Mouse (Mus musculus): Measurements from ENCODE around the gene Rps18. TPM values are rescaled to one million over a fixed set of nuclear protein-coding genes. Genes with fewer than 3 reads are reported as not detected.
"Not testable (repeated sequence)": the region's sequence is repeated elsewhere in the genome, so short reads cannot be mapped to it uniquely, and the experiment has no call there.

The Rps18 gene
- total and polyA plus RNA-seq, 2 experiments from 2014 or later, result 876 to 1,357 TPM

DNA sequence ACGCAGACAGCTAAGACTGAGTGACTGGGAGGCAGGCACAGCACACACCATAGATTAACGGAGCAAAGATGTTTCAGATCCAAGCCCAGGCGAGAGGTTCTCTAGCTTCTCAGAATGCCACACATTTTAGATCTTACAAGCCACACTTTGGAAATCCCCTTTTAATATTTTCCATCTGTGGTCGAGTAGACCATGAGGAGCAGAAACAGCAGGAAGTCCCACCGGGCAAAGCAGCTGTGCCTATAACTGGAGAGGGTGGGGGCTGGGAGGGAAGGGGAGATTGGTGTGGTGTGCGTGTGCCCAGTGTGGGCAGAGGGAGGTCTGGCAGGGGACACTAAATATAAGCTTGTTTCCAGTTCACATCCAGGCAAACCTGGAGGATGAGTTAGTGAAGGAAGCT lies 1.7 kb upstream of the Rps18 start:
- H3K36me3 ChIP-seq (ENCODE audit: insufficient read depth), result peaks cover 60% of the 10 kb centered on the region
- WGBS, result 89% methylated on average over 6 of the region's 6 CpGs
- no peak for TF ChIP-seq CTCF (IDR thresholded peaks at IDR 0.05; ENCODE audit: low read depth)
- no peak for ATAC-seq
- H3K9me3 ChIP-seq (ENCODE audit: low read length), result no peaks in the 10 kb centered on the region
- no peak overlapping the region for H3K27ac ChIP-seq (ENCODE audit: low read depth, low read length)
- no peak overlapping the region for H3K4me2 ChIP-seq (ENCODE audit: low read depth)
- H3K4me1 ChIP-seq (ENCODE audit: insufficient read depth), result peaks cover 8% of the 10 kb centered on the region; the same call in 1 of the 2 replicates
- no peak for DNase-seq
- H3K4me3 ChIP-seq (ENCODE audit: low read depth, low read length), result no peak overlapping the region
- H3K27me3 ChIP-seq (ENCODE audit: insufficient read depth, low read length), result no peaks in the 10 kb centered on the region
- no peak overlapping the region for H3K9ac ChIP-seq

- H3K9me3 ChIP-seq (ENCODE audit: low read length), result no peaks in the 10 kb centered on the region
- H3K27me3 ChIP-seq (ENCODE audit: insufficient read depth, low read length), result no peaks in the 10 kb centered on the region
- WGBS, result 8% methylated on average over 10 of the region's 10 CpGs
- H3K9ac ChIP-seq, result peak overlapping the region; percentile 73
- ATAC-seq (no peak), DNase-seq (no peak)
- H3K4me2 ChIP-seq (ENCODE audit: low read depth), result peak overlapping the region; percentile 54
- peak overlapping the region; percentile 88 for H3K27ac ChIP-seq (ENCODE audit: low read depth, low read length)
- H3K36me3 ChIP-seq (ENCODE audit: insufficient read depth), result peaks cover 53% of the 10 kb centered on the region
- TF ChIP-seq CTCF (IDR thresholded peaks at IDR 0.05; ENCODE audit: low read depth), result no peak
- H3K4me1 ChIP-seq (ENCODE audit: insufficient read depth), result peaks cover 8% of the 10 kb centered on the region; the same call in 1 of the 2 replicates
- H3K4me3 ChIP-seq (ENCODE audit: low read depth, low read length), result peak overlapping the region; percentile 55
Observed at GRCm38 (mm10) chr17:33956336-33956735, 535 bp upstream of the Rps18 start.

DNA sequence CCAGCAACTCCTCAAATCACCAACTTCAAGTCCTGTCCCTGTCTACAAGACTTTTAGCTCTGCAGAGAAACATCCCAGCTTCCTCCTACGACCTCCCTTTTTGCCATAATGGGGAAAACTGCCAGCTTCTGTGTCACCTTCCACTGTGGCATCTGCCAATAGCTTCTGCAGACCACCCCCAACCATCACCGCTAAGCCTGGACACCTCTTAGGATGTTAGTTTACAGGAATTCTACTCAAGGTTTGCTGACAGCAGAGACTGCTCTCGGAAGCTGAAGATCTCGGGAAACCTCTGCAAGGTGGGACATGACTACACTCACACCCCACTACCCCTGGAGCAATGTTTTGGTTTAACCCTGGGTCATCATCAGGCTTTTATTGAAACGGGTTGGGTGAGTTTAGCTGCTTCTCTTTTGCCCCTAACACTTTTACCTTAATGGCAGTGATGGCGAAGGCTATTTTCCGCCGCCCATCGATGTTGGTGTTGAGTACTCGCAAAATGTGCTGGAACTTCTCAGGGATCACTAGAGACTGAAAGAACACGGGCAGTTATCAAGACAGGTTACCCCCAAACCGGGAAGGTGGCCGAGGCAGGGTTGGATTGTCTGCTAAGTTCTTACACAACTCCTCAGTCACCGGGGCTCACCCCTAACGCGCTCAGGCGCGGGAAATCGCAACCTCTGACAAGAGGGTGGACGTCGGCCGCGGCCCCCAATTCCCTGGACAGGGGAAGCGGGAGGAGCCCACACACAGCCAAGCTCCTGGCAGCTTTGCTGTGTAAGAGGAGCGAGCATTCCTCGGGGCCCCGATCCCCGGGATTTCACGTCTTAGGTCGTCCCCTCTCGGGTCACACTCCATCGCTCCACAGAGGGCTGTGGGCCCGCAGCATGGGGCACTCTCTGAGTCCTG lies 901 bp downstream of the Rps18 start:
- WGBS, result under 1% methylated on average over 33 of the region's 33 CpGs
- peak; percentile 12 for ATAC-seq
- peak overlapping the region; percentile 58 for H3K4me2 ChIP-seq (ENCODE audit: low read depth)
- H3K27ac ChIP-seq (ENCODE audit: low read depth, low read length), result peak overlapping the region; percentile 93
- no peak for DNase-seq
- H3K9ac ChIP-seq, result peak overlapping the region; percentile 82
- no peaks in the 10 kb centered on the region for H3K27me3 ChIP-seq (ENCODE audit: insufficient read depth, low read length)
- peaks cover 13% of the 10 kb centered on the region; the same call in 1 of the 2 replicates for H3K4me1 ChIP-seq (ENCODE audit: insufficient read depth)
- H3K4me3 ChIP-seq (ENCODE audit: low read depth, low read length), result peak overlapping the region; percentile 55
- no peaks in the 10 kb centered on the region for H3K9me3 ChIP-seq (ENCODE audit: low read length)
- peaks cover 39% of the 10 kb centered on the region for H3K36me3 ChIP-seq (ENCODE audit: insufficient read depth)
- no peak for TF ChIP-seq CTCF (IDR thresholded peaks at IDR 0.05; ENCODE audit: low read depth)

DNA sequence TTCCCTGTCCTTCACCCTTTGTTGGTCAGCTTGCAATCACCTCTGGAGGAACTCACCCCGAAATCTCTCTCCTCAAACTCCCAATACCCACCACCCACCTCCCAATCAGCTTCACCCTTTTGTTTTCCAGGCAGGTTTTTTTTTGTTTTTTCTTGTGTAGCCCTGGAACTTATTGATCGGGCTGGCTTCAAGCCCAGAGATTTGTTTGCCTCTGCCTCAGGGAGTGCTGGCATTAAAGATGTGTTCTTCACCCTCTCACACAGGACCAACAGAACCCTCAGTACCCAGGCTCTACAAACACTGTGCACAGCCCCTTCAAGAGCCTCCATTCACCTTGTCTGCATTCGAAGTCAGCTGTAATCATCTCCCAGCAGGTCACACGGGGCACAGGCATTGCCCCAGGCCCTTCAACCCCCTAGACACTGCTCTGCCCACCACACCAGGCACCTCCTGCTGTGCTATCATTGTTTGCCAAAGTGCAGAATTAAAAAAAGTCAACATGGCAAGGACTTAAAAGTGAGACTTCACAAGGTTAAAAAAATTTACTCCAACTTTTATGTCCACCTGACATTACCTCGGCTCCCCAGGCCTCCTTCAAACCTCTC lies 1.7 kb downstream of the Rps18 start:
- ATAC-seq (no peak), DNase-seq (no peak)
- Histone ChIP-seq H3K4me2 (ENCODE audit: low read depth) (peak overlapping the region; percentile 58), H3K27me3 (ENCODE audit: insufficient read depth, low read length) (no peaks in the 10 kb centered on the region), H3K27ac (ENCODE audit: low read depth, low read length) (no peak overlapping the region), H3K4me3 (ENCODE audit: low read depth, low read length) (peak overlapping the region; percentile 55; the same call in 1 of the 2 replicates), H3K36me3 (ENCODE audit: insufficient read depth) (peaks cover 32% of the 10 kb centered on the region), H3K9me3 (ENCODE audit: low read length) (no peaks in the 10 kb centered on the region), H3K4me1 (ENCODE audit: insufficient read depth) (peaks cover 17% of the 10 kb centered on the region), H3K9ac (peak overlapping the region; percentile 82)
- TF ChIP-seq CTCF (IDR thresholded peaks at IDR 0.05; ENCODE audit: low read depth), result no peak
- WGBS, result 24% methylated on average over 5 of the region's 5 CpGs

DNA sequence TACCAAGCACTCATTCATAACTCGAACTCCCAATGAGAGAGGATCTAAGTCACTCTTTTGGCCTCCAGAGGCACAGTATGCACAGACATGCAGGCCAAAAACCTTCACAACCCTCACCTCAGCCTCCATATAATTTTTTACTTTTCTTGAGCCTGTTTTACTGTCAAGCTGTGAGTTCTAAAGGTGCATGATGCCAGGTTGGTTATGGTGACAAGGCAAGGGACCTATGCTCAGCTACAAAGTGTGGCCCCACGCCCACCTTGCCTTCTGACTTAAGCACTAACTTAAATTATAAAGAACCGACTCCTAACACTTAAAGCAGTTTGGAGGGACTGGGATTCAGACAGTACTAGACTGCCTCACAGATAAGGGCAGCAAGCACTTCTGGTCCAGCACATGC lies 2.5 kb downstream of the Rps18 start:
- peaks cover 17% of the 10 kb centered on the region for H3K4me1 ChIP-seq (ENCODE audit: insufficient read depth)
- no peak overlapping the region for H3K4me2 ChIP-seq (ENCODE audit: low read depth)
- ATAC-seq (no peak), DNase-seq (no peak)
- 0 out of 2 replicates have a peak overlapping the region, but pooled peaks have one; percentile 15 for H3K27ac ChIP-seq (ENCODE audit: low read depth, low read length)
- peaks cover 33% of the 10 kb centered on the region for H3K36me3 ChIP-seq (ENCODE audit: insufficient read depth)
- no peak for TF ChIP-seq CTCF (IDR thresholded peaks at IDR 0.05; ENCODE audit: low read depth)
- H3K9ac ChIP-seq, result no peak overlapping the region
- H3K27me3 ChIP-seq (ENCODE audit: insufficient read depth, low read length), result no peaks in the 10 kb centered on the region
- WGBS, result 84% methylated on average over 3 of the region's 3 CpGs
- H3K4me3 ChIP-seq (ENCODE audit: low read depth, low read length), result no peak overlapping the region
- H3K9me3 ChIP-seq (ENCODE audit: low read length), result no peaks in the 10 kb centered on the region

- no peak overlapping the region for H3K4me2 ChIP-seq (ENCODE audit: low read depth)
- H3K4me1 ChIP-seq (ENCODE audit: insufficient read depth), result peaks cover 17% of the 10 kb centered on the region
- peaks cover 31% of the 10 kb centered on the region for H3K36me3 ChIP-seq (ENCODE audit: insufficient read depth)
- ATAC-seq, result no peak
- no peaks in the 10 kb centered on the region for H3K27me3 ChIP-seq (ENCODE audit: insufficient read depth, low read length)
- H3K27ac ChIP-seq (ENCODE audit: low read depth, low read length), result 0 out of 2 replicates have a peak overlapping the region, but pooled peaks have one; percentile 15
- 76% methylated on average over 4 of the region's 4 CpGs for WGBS
- no peaks in the 10 kb centered on the region for H3K9me3 ChIP-seq (ENCODE audit: low read length)
- no peak for TF ChIP-seq CTCF (IDR thresholded peaks at IDR 0.05; ENCODE audit: low read depth)
- DNase-seq, result no peak
- H3K9ac ChIP-seq, result no peak overlapping the region
- no peak overlapping the region for H3K4me3 ChIP-seq (ENCODE audit: low read depth, low read length)
Observed at GRCm38 (mm10) chr17:33952879-33953278, 2.9 kb downstream of the Rps18 start.

- not testable (repeated sequence) for H3K4me3 ChIP-seq (ENCODE audit: low read depth, low read length); H3K27ac ChIP-seq (ENCODE audit: low read depth, low read length); DNase-seq; H3K27me3 ChIP-seq (ENCODE audit: insufficient read depth, low read length); ATAC-seq; H3K9me3 ChIP-seq (ENCODE audit: low read length)
- Histone ChIP-seq H3K4me2 (ENCODE audit: low read depth) (peak overlapping the region; percentile 97), H3K4me1 (ENCODE audit: insufficient read depth) (peaks cover 17% of the 10 kb centered on the region), H3K9ac (0 out of 2 replicates have a peak overlapping the region, but pooled peaks have one; percentile 76), H3K36me3 (ENCODE audit: insufficient read depth) (peaks cover 32% of the 10 kb centered on the region)
- WGBS, result 79% methylated on average over 13 of the region's 13 CpGs
Observed at GRCm38 (mm10) chr17:33952015-33952414, 3.8 kb downstream of the Rps18 start.
